Mouse (Mus musculus): Measurements from ENCODE around the gene Gde1.

- TF ChIP-seq GATA1 (IDR thresholded peaks at IDR 0.05; ENCODE audit: borderline replicate concordance, low read length) (no peak), FLI1 (IDR thresholded peaks at IDR 0.05; ENCODE audit: low read length) (no peak)
Observed at GRCm38 (mm10) chr7:118650119-118650518, 55.5 kb downstream of the Gde1 start.
